Mouse (Mus musculus) limb, embryonic 12.5 days (tissue): ENCODE data around the gene N6amt1. TPM values are rescaled to one million over a fixed set of nuclear protein-coding genes. Genes with fewer than 3 reads are reported as not detected.
A peak's percentile ranks its signal among the peaks of the same experiment; 100 is the strongest.

Source experiments
- ATAC-seq: fragments of 200-750 bp; cut with Nextera tagmentation; 2 replicates; pipeline ENCODE4 v1.8.0; 2017; ENCODE audit warnings: low read depth, moderate TSS enrichment; ENCODE audit not compliant: insufficient number of reproducible peaks, insufficient read depth, low FRiP score, low TSS enrichment
- H3K27ac ChIP-seq: fragments of 300-500 bp; sonication (generic); 2 replicates; pipeline ENCODE4 v1.5.1; 2016; ENCODE audit warnings: mild to moderate bottlenecking, moderate library complexity
- H3K27me3 ChIP-seq: fragments of 300-500 bp; sonication (generic); 2 replicates; pipeline ENCODE4 v1.6.1; 2016; ENCODE audit warnings: mild to moderate bottlenecking, moderate library complexity
- H3K36me3 ChIP-seq: fragments of 300-500 bp; sonication (generic); 2 replicates; pipeline ENCODE4 v1.6.1; 2016; ENCODE audit warnings: mild to moderate bottlenecking, moderate library complexity
- H3K4me1 ChIP-seq: fragments of 300-500 bp; sonication (generic); replicated peaks from 2 replicates; pipeline ENCODE4 v1.6.1; 2016
- H3K4me2 ChIP-seq: fragments of 300-500 bp; sonication (generic); 2 replicates; pipeline ENCODE4 v1.6.1; 2016; ENCODE audit warnings: mild to moderate bottlenecking, moderate library complexity
- H3K4me3 ChIP-seq: fragments of 300-500 bp; sonication (generic); replicated peaks from 2 replicates; pipeline ENCODE4 v1.5.1; 2016; ENCODE audit warnings: mild to moderate bottlenecking
- H3K9ac ChIP-seq: fragments of 300-500 bp; sonication (generic); replicated peaks from 2 replicates; pipeline ENCODE4 v1.6.1; 2016; ENCODE audit warnings: mild to moderate bottlenecking, moderate library complexity
- H3K9me3 ChIP-seq: fragments of 300-500 bp; sonication (generic); 2 replicates; pipeline ENCODE4 v1.6.1; 2016; ENCODE audit warnings: mild to moderate bottlenecking, moderate library complexity
- WGBS: fragments of 180-500 bp; shearing (Covaris S2); methylation state at CpG from one replicate; pipeline ENCODE4 v1.1.7; 2016; 5-methylcytosine and 5-hydroxymethylcytosine counted together
- polyA plus RNA-seq: library from polyadenylated mRNA; unstranded; fragments of >200 nt; fragmentation: Nextera tagmentation; extraction: Ambion mirVana; gene quantifications from 2 replicates; pipeline ENCODE4 v1.2.1, GENCODE M21; 2016

The N6amt1 gene
- polyA plus RNA-seq, 1 experiment from 2014 or later = 27.9 TPM

DNA sequence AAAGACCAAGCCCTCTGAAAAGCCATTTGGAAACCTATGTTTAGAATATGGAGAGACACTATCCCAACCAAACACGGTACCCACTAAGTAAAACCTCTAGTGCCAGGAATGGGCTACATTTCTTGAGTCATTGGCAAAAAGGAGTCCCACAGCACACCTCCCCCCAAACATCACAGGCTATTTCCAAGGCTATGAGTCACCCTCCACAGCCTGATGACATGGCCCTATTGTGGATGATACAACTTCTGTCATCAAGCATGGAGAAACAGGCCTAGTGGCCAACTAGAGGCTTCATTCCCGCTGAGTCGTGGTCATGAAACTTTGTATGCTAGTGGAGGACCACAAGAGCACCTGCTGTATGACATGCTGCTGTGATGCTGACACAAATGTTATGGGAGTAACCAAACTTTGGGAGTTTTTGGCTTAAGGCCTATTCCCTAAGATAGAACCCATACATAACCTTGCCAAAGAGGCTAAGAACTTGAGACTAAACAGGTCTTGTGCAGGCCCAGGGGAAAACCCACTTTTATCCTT, 33.5 kb downstream of the N6amt1 start:
- no peaks in the 10 kb centered on the region for H3K4me1 ChIP-seq
- WGBS = 86% methylated on average over 3 of the region's 3 CpGs
- no peaks in the 10 kb centered on the region for H3K27me3 ChIP-seq
- no peak for ATAC-seq
- H3K4me3 ChIP-seq = no peak overlapping the region
- H3K27ac ChIP-seq = no peak overlapping the region
- peaks cover 69% of the 10 kb centered on the region for H3K36me3 ChIP-seq
- no peak overlapping the region for H3K9ac ChIP-seq
- no peaks in the 10 kb centered on the region for H3K9me3 ChIP-seq
- H3K4me2 ChIP-seq = no peak overlapping the region

DNA sequence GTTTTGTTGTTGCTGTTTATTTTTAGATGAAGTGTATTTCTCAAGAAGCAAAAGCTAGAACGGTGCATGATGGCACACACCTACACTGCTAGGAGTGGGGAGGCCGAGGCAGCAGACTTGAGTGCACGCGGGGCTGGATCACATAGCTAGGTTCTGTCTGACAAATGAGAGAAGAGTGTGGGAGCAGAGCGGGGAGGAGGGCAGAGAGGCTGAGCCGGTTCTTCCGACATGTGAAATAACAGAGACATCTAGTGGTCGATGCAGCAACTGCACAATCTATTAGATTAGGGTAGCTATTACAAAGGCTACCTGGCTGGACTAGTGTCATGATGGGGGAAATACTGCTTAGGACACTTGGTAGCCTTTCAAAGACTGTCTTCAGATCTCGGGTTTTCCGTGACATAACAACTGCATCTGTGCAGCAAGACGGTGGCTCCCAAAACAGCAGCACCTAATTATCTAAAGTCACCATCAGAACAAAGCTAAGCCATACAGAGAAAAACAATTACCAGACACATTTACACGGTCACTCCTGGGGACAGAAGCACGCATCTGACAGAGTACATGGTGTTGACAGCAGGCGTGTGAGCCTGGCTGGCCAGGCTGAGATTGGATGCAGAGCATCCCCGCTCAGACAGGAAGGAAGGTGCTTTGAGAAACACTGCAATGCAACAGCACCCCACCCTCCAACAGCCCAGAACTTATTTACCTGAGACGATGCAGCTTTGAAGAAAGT, 40.0 kb downstream of the N6amt1 start:
- H3K4me1 ChIP-seq = no peaks in the 10 kb centered on the region
- no peak overlapping the region for H3K4me2 ChIP-seq
- peaks cover 69% of the 10 kb centered on the region for H3K36me3 ChIP-seq
- no peaks in the 10 kb centered on the region for H3K9me3 ChIP-seq
- no peak overlapping the region for H3K9ac ChIP-seq
- no peak overlapping the region for H3K27ac ChIP-seq
- ATAC-seq = peak; percentile 75; the same call in 1 of the 2 replicates
- WGBS = 54% methylated on average over 16 of the region's 16 CpGs
- no peak overlapping the region for H3K4me3 ChIP-seq
- H3K27me3 ChIP-seq = no peaks in the 10 kb centered on the region

DNA sequence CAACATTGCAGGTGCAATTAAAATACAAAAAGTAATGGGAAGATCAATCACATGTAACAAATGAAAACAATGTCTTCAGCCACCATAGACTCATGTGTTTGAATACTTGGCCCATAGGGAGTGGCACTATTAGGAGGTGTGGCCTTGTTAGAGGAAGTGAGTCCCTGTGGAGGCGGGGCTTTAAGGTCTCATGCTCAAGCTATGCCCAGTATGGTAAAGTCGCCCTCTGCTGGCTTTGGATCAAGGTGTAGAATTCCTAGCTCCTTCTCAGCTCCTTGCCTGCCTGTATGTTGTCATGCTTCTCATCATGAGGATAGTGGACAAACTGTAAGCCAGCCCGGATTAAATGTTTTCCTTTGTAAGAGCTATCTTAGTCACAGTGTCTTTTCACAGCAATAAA, 51.0 kb downstream of the N6amt1 start:
- H3K36me3 ChIP-seq = peaks cover 86% of the 10 kb centered on the region
- no peaks in the 10 kb centered on the region for H3K27me3 ChIP-seq
- no peak for ATAC-seq
- no peak overlapping the region for H3K9ac ChIP-seq
- no peak overlapping the region for H3K4me3 ChIP-seq
- no peaks in the 10 kb centered on the region for H3K9me3 ChIP-seq
- no peak overlapping the region for H3K4me2 ChIP-seq
- no peaks in the 10 kb centered on the region for H3K4me1 ChIP-seq
- H3K27ac ChIP-seq = no peak overlapping the region
- WGBS = 91% methylated on average over 3 of the region's 3 CpGs

Other genes starting within 250 kb of the N6amt1 start
- gene Ltn1, start 78.4 kb downstream of the N6amt1 start, polyA plus RNA-seq = 33.2 and 37.3 TPM in 2 replicates
- gene Rwdd2b, start 86.4 kb downstream of the N6amt1 start, polyA plus RNA-seq = 10.4 and 11.0 TPM in 2 replicates
- gene Usp16, start 100.5 kb downstream of the N6amt1 start, polyA plus RNA-seq = 43.9 and 45.6 TPM in 2 replicates
- gene Cct8, start 141.7 kb downstream of the N6amt1 start, polyA plus RNA-seq = 528 and 546 TPM in 2 replicates
- not detected in 2 replicates for gene Map3k7cl, start 199.1 kb downstream of the N6amt1 start, polyA plus RNA-seq